Mouse (Mus musculus): ENCODE results near the gene Gpr3.

The Gpr3 gene

DNA sequence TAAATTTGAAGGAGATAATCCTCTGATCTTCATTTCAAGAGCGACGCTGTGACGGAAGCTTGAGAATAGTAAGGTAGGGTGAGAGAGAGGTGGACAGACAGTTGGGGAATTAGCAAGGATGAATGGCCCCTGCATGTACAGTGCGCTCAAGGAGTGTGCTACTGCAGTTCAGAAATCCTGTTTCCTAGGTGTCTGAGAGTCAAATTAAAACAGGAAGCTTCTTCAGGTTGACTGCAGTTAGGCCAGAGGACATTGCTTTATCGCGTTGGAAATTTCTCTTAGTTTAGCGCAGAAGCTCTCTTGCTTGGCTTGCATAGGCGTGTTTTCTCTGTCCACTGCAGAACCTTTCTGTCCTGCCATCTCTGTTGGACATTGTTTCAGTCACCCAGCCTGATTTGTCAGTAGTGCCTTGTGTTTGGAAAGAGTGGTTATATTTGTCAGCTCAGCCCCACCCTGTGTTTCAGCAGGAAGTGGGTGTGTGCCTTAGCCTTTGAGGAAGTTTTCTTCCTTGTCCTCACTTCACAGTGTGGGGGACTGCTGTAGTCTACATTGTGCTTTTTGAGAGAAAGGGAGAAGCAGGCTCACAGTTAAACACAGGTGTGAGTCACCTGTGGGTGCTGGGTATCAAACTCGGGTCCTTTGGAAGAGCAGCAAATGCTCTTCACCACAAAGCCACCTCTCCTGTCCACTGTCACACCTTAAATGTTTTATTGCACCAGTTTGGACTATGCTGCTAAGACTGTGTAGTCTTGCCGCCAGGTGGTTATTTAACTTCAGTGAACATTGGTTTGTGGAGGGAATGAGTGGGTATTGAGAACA is 42.9 kb downstream of the Gpr3 start:
- no peak for DNase-seq

GRCm38 (mm10) chr4:133166773-133167172 is 45.6 kb downstream of the Gpr3 start:
- no peak for DNase-seq

DNA sequence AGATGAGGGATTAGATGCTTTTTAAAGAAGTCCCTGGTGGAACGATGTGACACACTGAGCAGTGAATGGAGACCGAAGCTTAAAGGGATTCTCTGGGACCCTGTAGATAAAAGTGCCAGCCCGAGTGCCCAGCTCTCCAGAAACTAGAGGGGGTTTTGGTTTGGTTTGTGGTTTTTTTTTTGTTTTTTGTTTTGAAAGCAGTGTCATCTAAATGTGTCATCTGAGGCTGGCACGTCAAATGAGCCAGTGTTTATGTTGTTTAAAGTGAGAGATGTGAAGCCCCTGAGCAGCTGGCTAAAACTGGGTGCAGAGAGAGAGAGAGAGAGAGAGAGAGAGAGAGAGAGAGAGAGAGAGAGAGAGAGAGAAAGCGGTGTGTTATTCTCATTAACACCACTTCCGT is 50.1 kb downstream of the Gpr3 start:
- DNase-seq = no peak

- DNase-seq = no peak
Measured at GRCm38 (mm10) chr4:133160821-133161220, 51.5 kb downstream of the Gpr3 start.

DNA sequence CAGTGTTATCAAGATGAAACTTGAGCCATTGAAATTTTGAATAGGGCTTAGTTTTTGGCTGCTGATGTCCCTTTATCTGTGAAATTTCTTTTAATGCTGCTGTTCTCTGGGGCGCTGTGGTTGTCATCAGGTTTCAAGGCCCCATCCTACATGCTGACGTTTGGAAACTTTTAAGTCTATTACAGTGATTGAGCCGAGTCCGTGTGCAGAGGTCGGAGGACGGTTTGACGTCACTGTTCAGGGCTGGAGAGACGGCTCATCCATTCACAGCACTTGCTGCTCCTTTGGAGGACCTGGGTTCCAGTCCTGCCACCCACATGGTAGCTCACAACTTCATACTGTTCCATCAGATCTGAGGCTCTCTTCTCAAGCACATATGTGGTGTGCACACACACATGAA is 52.1 kb downstream of the Gpr3 start:
- DNase-seq = no peak

GRCm38 (mm10) chr4:133159646-133160045 is 52.7 kb downstream of the Gpr3 start:
- no peak for DNase-seq
